ENCODE assay signal across 21 mouse cellular contexts in genomic region chr8:8959787-8960093, GRCm38 (mm10).
DNase-seq lines count a peak whose midpoint lies in the region; ATAC-seq and TF ChIP-seq lines count a peak whose summit lies in the region.
"Had no signal": no experiment of that assay in that cellular context is flagged by ENCODE, and none has a peak within 500 bp of the region (broad histone marks: within the 10 kb centered on the region; RNA-seq: fewer than 3 reads in every experiment).

No protein-coding gene starts in this region.

- no peak overlapping the region for H3K9ac ChIP-seq in kidney, embryonic 14.5 days (ENCODE audit: low read depth, low read length)
- H3K9ac ChIP-seq in liver, adult 2 months (ENCODE audit: low read depth, low read length) = no peak overlapping the region
- no peak overlapping the region for H3K9ac ChIP-seq in stomach, embryonic 16.5 days (ENCODE audit: low read length)
- H3K9ac ChIP-seq in stomach, postnatal 0 days (ENCODE audit: low read length) = no peak overlapping the region
- H3K9ac ChIP-seq: embryonic facial prominence, embryonic 13.5 days; forebrain, embryonic 12.5 days; heart, embryonic 13.5 days; liver, postnatal 0 days; midbrain, embryonic 13.5 days had no signal

- no peak for TF ChIP-seq CTCF in liver, adult 2 months (IDR thresholded peaks at IDR 0.05; ENCODE audit: low read depth, low read length)
- no peak for TF ChIP-seq CTCF in stomach, postnatal 0 days (IDR thresholded peaks at IDR 0.05; ENCODE audit: low read depth)

- no peak for DNase-seq in kidney, adult 18-20 months
- no peak for DNase-seq in liver, adult 2 months (ENCODE audit: extremely low read depth, low read depth, low spot score)
- no peak for DNase-seq in liver
- DNase-seq in stomach, postnatal 0 days (ENCODE audit: low spot score) = no peak
- no peak for DNase-seq in right cerebral cortex, postnatal 10 days (ENCODE audit: low spot score in 2 of 2)
- DNase-seq: adrenal gland, adult 2 months; cerebellum, adult 11-12 months; embryo, embryonic 11 days; liver, postnatal 0 days; right cerebral cortex, postnatal 14 days had no signal

- peaks cover 7% of the 10 kb centered on the region; the same call in 1 of the 2 replicates for H3K4me1 ChIP-seq in kidney, embryonic 14.5 days (ENCODE audit: control insufficient read depth, insufficient read depth, low read length)
- no peaks in the 10 kb centered on the region for H3K4me1 ChIP-seq in liver, adult 2 months (ENCODE audit: control insufficient read depth, insufficient read depth, low read length)
- peaks cover 5% of the 10 kb centered on the region; the same call in 1 of the 2 replicates for H3K4me1 ChIP-seq in stomach, embryonic 16.5 days (ENCODE audit: control insufficient read depth, insufficient read depth, low read length)
- no peaks in the 10 kb centered on the region for H3K4me1 ChIP-seq in stomach, postnatal 0 days (replicated peaks; ENCODE audit: control insufficient read depth, insufficient read depth)
- H3K4me1 ChIP-seq: embryonic facial prominence, embryonic 13.5 days; forebrain, embryonic 12.5 days; limb, embryonic 10.5 days; midbrain, embryonic 13.5 days had no signal

- H3K9me3 ChIP-seq in kidney, embryonic 14.5 days (ENCODE audit: control insufficient read depth, low read length) = no peaks in the 10 kb centered on the region
- H3K9me3 ChIP-seq in stomach, embryonic 16.5 days (replicated peaks; ENCODE audit: control insufficient read depth, low read length) = no peaks in the 10 kb centered on the region
- H3K9me3 ChIP-seq in stomach, postnatal 0 days (ENCODE audit: control insufficient read depth, low read length) = no peaks in the 10 kb centered on the region
- H3K9me3 ChIP-seq: embryonic facial prominence, embryonic 13.5 days; forebrain, embryonic 12.5 days; heart, embryonic 13.5 days; limb, embryonic 10.5 days; midbrain, embryonic 13.5 days had no signal

- TF ChIP-seq POLR2A in liver, adult 2 months (IDR thresholded peaks at IDR 0.05; ENCODE audit: extremely low read depth, insufficient read depth, low read length) = no peak

- H3K27ac ChIP-seq in kidney, embryonic 14.5 days (ENCODE audit: low read depth, low read length) = no peak overlapping the region
- H3K27ac ChIP-seq in liver, adult 2 months (replicated peaks; ENCODE audit: insufficient read depth, low read depth, low read length) = 0 out of 2 replicates have a peak overlapping the region, but pooled peaks have one; percentile 12
- no peak overlapping the region; the same call in 1 of the 2 replicates for H3K27ac ChIP-seq in stomach, embryonic 16.5 days (ENCODE audit: low read length)
- no peak overlapping the region for H3K27ac ChIP-seq in stomach, postnatal 0 days (replicated peaks)
- H3K27ac ChIP-seq: embryonic facial prominence, embryonic 13.5 days; forebrain, embryonic 12.5 days; hindbrain, postnatal 0 days; limb, embryonic 10.5 days; midbrain, embryonic 13.5 days had no signal

- ATAC-seq in kidney, embryonic 14.5 days (ENCODE audit: low FRiP score, low TSS enrichment) = peak; percentile 79; the same call in 1 of the 2 replicates
- ATAC-seq in stomach, embryonic 16.5 days (ENCODE audit: insufficient read depth, low FRiP score) = peak; percentile 68
- no peak for ATAC-seq in stomach, postnatal 0 days (ENCODE audit: low FRiP score, low TSS enrichment)
- ATAC-seq: hindbrain, postnatal 0 days; liver, postnatal 0 days; midbrain, embryonic 13.5 days had no signal

- no peaks in the 10 kb centered on the region for H3K79me2 ChIP-seq in liver, adult 2 months (ENCODE audit: control insufficient read depth, insufficient read depth, low read length)

- 19% methylated on average over 1 of the region's 1 CpGs for WGBS in kidney, embryonic 14.5 days
- WGBS in liver, adult 2 months = 52% methylated on average over 1 of the region's 1 CpGs
- WGBS in stomach, embryonic 16.5 days = 17% methylated on average over 1 of the region's 1 CpGs
- WGBS in stomach, postnatal 0 days = 32% methylated on average over 1 of the region's 1 CpGs

- no peaks in the 10 kb centered on the region for H3K27me3 ChIP-seq in kidney, embryonic 14.5 days (ENCODE audit: control insufficient read depth, insufficient read depth, low read length)
- H3K27me3 ChIP-seq in liver, adult 2 months (ENCODE audit: control insufficient read depth, insufficient read depth, low read length) = peaks cover 3% of the 10 kb centered on the region; the same call in 1 of the 2 replicates
- no peaks in the 10 kb centered on the region for H3K27me3 ChIP-seq in stomach, embryonic 16.5 days (ENCODE audit: control insufficient read depth, insufficient read depth, low read length)
- H3K27me3 ChIP-seq in stomach, postnatal 0 days (ENCODE audit: control insufficient read depth, insufficient read depth, low read length) = no peaks in the 10 kb centered on the region
- H3K27me3 ChIP-seq: embryonic facial prominence, embryonic 13.5 days; forebrain, embryonic 12.5 days; heart, embryonic 13.5 days; megakaryocyte, embryonic 14.5 days; midbrain, embryonic 13.5 days had no signal

- no peak for TF ChIP-seq EP300 in stomach, postnatal 0 days (optimal IDR thresholded peaks at IDR 0.05)

- no peak overlapping the region for H3K4me3 ChIP-seq in kidney, embryonic 14.5 days (ENCODE audit: low read length)
- no peak overlapping the region for H3K4me3 ChIP-seq in liver, adult 2 months (ENCODE audit: insufficient read depth, low read depth, low read length)
- no peak overlapping the region for H3K4me3 ChIP-seq in stomach, embryonic 16.5 days (replicated peaks; ENCODE audit: low read length)
- no peak overlapping the region for H3K4me3 ChIP-seq in stomach, postnatal 0 days (ENCODE audit: low read depth, low read length)
- H3K4me3 ChIP-seq: embryonic facial prominence, embryonic 13.5 days; erythroblast, embryonic 14.5 days; forebrain, embryonic 12.5 days; heart, embryonic 13.5 days; limb, embryonic 10.5 days; megakaryocyte, embryonic 14.5 days; midbrain, embryonic 13.5 days had no signal

- H3K36me3 ChIP-seq in kidney, embryonic 14.5 days (ENCODE audit: control insufficient read depth, insufficient read depth, low read length) = no peaks in the 10 kb centered on the region
- no peaks in the 10 kb centered on the region for H3K36me3 ChIP-seq in liver, adult 2 months (ENCODE audit: control insufficient read depth, insufficient read depth, low read length)
- H3K36me3 ChIP-seq in stomach, embryonic 16.5 days (ENCODE audit: control insufficient read depth, insufficient read depth, low read length) = no peaks in the 10 kb centered on the region
- H3K36me3 ChIP-seq in stomach, postnatal 0 days (ENCODE audit: control insufficient read depth, insufficient read depth, low read length) = no peaks in the 10 kb centered on the region
- H3K36me3 ChIP-seq: embryonic facial prominence, embryonic 13.5 days; forebrain, embryonic 12.5 days; heart, embryonic 13.5 days; limb, embryonic 10.5 days; midbrain, embryonic 13.5 days had no signal

- H3K4me2 ChIP-seq in kidney, embryonic 14.5 days (replicated peaks; ENCODE audit: low read depth, low read length) = no peak overlapping the region
- H3K4me2 ChIP-seq in stomach, embryonic 16.5 days (ENCODE audit: low read depth, low read length) = no peak overlapping the region
- H3K4me2 ChIP-seq in stomach, postnatal 0 days (replicated peaks; ENCODE audit: low read depth) = no peak overlapping the region
- H3K4me2 ChIP-seq: embryonic facial prominence, embryonic 13.5 days; forebrain, embryonic 12.5 days; heart, embryonic 13.5 days; liver, embryonic 11.5 days; midbrain, embryonic 13.5 days had no signal
